Mouse (Mus musculus) thymus, adult 2 months (tissue): ENCODE measurements around the gene Dzip3.

Experiments
- CTCF ChIP-seq: fragments of 200-500 bp; IDR thresholded peaks from 2 replicates; pipeline ENCODE4 v1.5.1; 2012; ENCODE audit warnings: mild to moderate bottlenecking, control low read depth, low read length, moderate library complexity, borderline replicate concordance; ENCODE audit not compliant: control insufficient read depth, poor library complexity, insufficient read depth; ENCODE audit errors: extremely low read depth
- POLR2A ChIP-seq: fragments of 200-500 bp; IDR thresholded peaks from 2 replicates; pipeline ENCODE4 v1.6.1; 2012; ENCODE audit warnings: mild to moderate bottlenecking, low read length, control low read depth, moderate library complexity; ENCODE audit not compliant: control insufficient read depth, poor library complexity, insufficient read depth; ENCODE audit errors: extremely low read depth

DNA sequence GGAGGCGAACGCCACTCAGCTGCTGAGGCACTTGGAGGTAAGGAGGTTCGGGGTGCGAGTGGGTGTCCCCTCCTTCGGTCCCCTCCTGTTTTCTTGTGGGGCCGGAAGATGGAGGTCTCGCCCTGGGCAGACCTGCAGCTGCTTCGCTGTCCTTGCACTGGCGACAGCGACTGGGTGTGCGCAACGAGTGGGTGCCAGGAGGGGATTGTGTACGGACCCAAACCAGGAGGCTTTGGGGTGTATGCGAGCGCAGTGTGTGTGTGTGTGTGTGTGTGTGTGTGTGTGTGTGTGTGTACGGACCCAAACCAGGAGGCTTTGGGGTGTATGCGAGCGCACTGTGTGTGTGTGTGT, 353 bp upstream of the Dzip3 start:
- TF ChIP-seq POLR2A (no peak), CTCF (no peak)
